Mouse (Mus musculus): ENCODE measurements around the gene Ptpn18.

DNA sequence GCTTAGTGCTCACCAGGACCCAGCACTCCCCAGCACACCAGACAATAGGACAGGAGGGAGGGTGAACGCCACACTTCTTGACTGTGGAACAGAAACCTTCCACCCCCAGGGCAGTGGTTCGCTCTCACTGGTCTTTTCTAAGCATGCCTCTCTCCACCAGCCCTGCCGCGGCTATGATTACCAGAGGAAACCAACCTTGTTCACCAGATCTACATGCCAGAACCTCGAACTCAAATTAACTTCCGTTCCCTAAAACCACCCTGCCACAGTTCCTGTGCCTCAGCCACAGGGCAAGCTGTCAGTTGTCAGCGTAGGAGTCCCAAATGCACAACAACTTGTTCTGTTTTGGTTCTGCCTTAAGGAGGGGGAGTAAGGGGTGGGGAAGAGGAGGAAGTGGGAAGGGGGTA is 51.0 kb downstream of the Ptpn18 start:
- TF ChIP-seq POLR2A (IDR thresholded peaks at IDR 0.05; ENCODE audit: borderline replicate concordance, control insufficient read depth, low read depth, low read length) (no peak), CTCF (IDR thresholded peaks at IDR 0.05; ENCODE audit: control insufficient read depth, insufficient read depth, low read length) (no peak)
